Mouse (Mus musculus) midbrain, embryonic 14.5 days (tissue): Measurements from ENCODE around the gene Rcor1. TPM values are rescaled to one million over a fixed set of nuclear protein-coding genes. Genes with fewer than 3 reads are reported as not detected.

Experiments
- ATAC-seq: fragments of 200-750 bp; cut with Nextera tagmentation; 2 replicates; pipeline ENCODE4 v1.8.0; 2017; ENCODE audit warnings: moderate number of reproducible peaks, moderate library complexity; ENCODE audit not compliant: low FRiP score, low TSS enrichment
- DNase-seq: peaks from one replicate; pipeline ENCODE4 v3.0.0-alpha.2; 2015
- H3K27ac ChIP-seq: fragments of 300-500 bp; sonication (generic); replicated peaks from 2 replicates; pipeline ENCODE4 v1.5.1; 2014; ENCODE audit warnings: mild to moderate bottlenecking, low read depth, low read length, moderate library complexity
- H3K27me3 ChIP-seq: fragments of 300-500 bp; sonication (generic); 2 replicates; pipeline ENCODE4 v1.6.1; 2014; ENCODE audit warnings: low read length, control low read depth, mixed read lengths; ENCODE audit not compliant: control insufficient read depth, insufficient read depth
- H3K36me3 ChIP-seq: fragments of 300-500 bp; sonication (generic); 2 replicates; pipeline ENCODE4 v1.6.1; 2014; ENCODE audit warnings: low read length, control low read depth; ENCODE audit not compliant: control insufficient read depth, insufficient read depth
- H3K4me1 ChIP-seq: fragments of 300-500 bp; sonication (generic); 2 replicates; pipeline ENCODE4 v1.6.1; 2014; ENCODE audit warnings: mild to moderate bottlenecking, antibody characterized with exemption, low read length, control low read depth; ENCODE audit not compliant: control insufficient read depth, insufficient read depth
- H3K4me2 ChIP-seq: fragments of 300-500 bp; sonication (generic); 2 replicates; pipeline ENCODE4 v1.6.1; 2014; ENCODE audit warnings: mild to moderate bottlenecking, low read length, moderate library complexity
- H3K4me3 ChIP-seq: fragments of 300-500 bp; sonication (generic); replicated peaks from 2 replicates; pipeline ENCODE4 v1.5.1; 2014; ENCODE audit warnings: low read depth, low read length
- H3K9ac ChIP-seq: fragments of 300-500 bp; sonication (generic); replicated peaks from 2 replicates; pipeline ENCODE4 v1.6.1; 2014; ENCODE audit warnings: mild to moderate bottlenecking, low read length, moderate library complexity
- H3K9me3 ChIP-seq: fragments of 300-500 bp; sonication (generic); 2 replicates; pipeline ENCODE4 v1.6.1; 2016; ENCODE audit warnings: low read length, control low read depth, mixed read lengths; ENCODE audit not compliant: control insufficient read depth
- WGBS: fragments of 180-500 bp; shearing (Covaris S2); extraction: QIAGEN DNeasy Blood & Tissue Kit; methylation state at CpG from one replicate; pipeline ENCODE4 v1.1.7; 2014; 5-methylcytosine and 5-hydroxymethylcytosine counted together
- polyA plus RNA-seq: library from polyadenylated mRNA; unstranded; fragments of >200 nt; fragmentation: Nextera tagmentation; extraction: Ambion mirVana; gene quantifications from 2 replicates; pipeline ENCODE4 v1.2.1, GENCODE M21; 2014

The Rcor1 gene
- polyA plus RNA-seq, 1 experiment from 2014 or later: 7.6 TPM

GRCm38 (mm10) chr12:111137079-111137478 lies 97.9 kb downstream of the Rcor1 start:
- no peaks in the 10 kb centered on the region for H3K4me1 ChIP-seq
- ATAC-seq (no peak), DNase-seq (no peak)
- H3K9ac ChIP-seq: no peak overlapping the region
- H3K9me3 ChIP-seq: no peaks in the 10 kb centered on the region
- no peaks in the 10 kb centered on the region for H3K27me3 ChIP-seq
- no peaks in the 10 kb centered on the region for H3K36me3 ChIP-seq
- no peak overlapping the region for H3K4me2 ChIP-seq
- no peak overlapping the region for H3K4me3 ChIP-seq
- WGBS: 55% methylated on average over 2 of the region's 2 CpGs
- no peak overlapping the region for H3K27ac ChIP-seq

GRCm38 (mm10) chr12:111143005-111143508 lies 103.9 kb downstream of the Rcor1 start:
- no peaks in the 10 kb centered on the region for H3K27me3 ChIP-seq
- H3K4me3 ChIP-seq: 0 out of 2 replicates have a peak overlapping the region, but pooled peaks have one; percentile 0
- H3K4me1 ChIP-seq: peaks cover 20% of the 10 kb centered on the region
- no peaks in the 10 kb centered on the region for H3K36me3 ChIP-seq
- H3K4me2 ChIP-seq: peak overlapping the region; percentile 42
- peak overlapping the region; percentile 76 for H3K27ac ChIP-seq
- 6% methylated on average over 12 of the region's 12 CpGs for WGBS
- no peaks in the 10 kb centered on the region for H3K9me3 ChIP-seq
- ATAC-seq: peak; percentile 46; the same call in 1 of the 2 replicates
- DNase-seq: peak; percentile 76
- peak overlapping the region; percentile 37 for H3K9ac ChIP-seq

GRCm38 (mm10) chr12:111143509-111144063 lies 104.4 kb downstream of the Rcor1 start:
- H3K9ac ChIP-seq: peak overlapping the region; percentile 37

GRCm38 (mm10) chr12:111144598-111144997 lies 105.4 kb downstream of the Rcor1 start:
- H3K27ac ChIP-seq: no peak overlapping the region
- WGBS: 98% methylated on average over 2 of the region's 2 CpGs

More at GRCm38 (mm10) chr12:111143509-111144063, 104.4 kb downstream of the Rcor1 start:
- 59% methylated on average over 16 of the region's 16 CpGs for WGBS
- ATAC-seq (0 out of 2 replicates have a peak, but pooled peaks have one; percentile 20), DNase-seq (peak; percentile 27)
- Histone ChIP-seq H3K27me3 (no peaks in the 10 kb centered on the region), H3K27ac (peak overlapping the region; percentile 76), H3K4me3 (no peak overlapping the region), H3K4me2 (peak overlapping the region; percentile 42), H3K36me3 (no peaks in the 10 kb centered on the region), H3K4me1 (peaks cover 20% of the 10 kb centered on the region), H3K9me3 (no peaks in the 10 kb centered on the region)

GRCm38 (mm10) chr12:111145269-111145668 lies 106.1 kb downstream of the Rcor1 start:
- Histone ChIP-seq H3K27ac (0 out of 2 replicates have a peak overlapping the region, but pooled peaks have one; percentile 8), H3K4me1 (peaks cover 20% of the 10 kb centered on the region), H3K36me3 (no peaks in the 10 kb centered on the region), H3K4me3 (no peak overlapping the region), H3K27me3 (no peaks in the 10 kb centered on the region), H3K9ac (peak overlapping the region; percentile 20; the same call in 1 of the 2 replicates), H3K4me2 (no peak overlapping the region), H3K9me3 (no peaks in the 10 kb centered on the region)
- 56% methylated on average over 9 of the region's 9 CpGs for WGBS
- DNase-seq (peak; percentile 46), ATAC-seq (no peak)

More at GRCm38 (mm10) chr12:111144598-111144997, 105.4 kb downstream of the Rcor1 start:
- H3K4me3 ChIP-seq: no peak overlapping the region
- no peak overlapping the region for H3K9ac ChIP-seq
- ATAC-seq: no peak
- H3K36me3 ChIP-seq: no peaks in the 10 kb centered on the region
- no peaks in the 10 kb centered on the region for H3K9me3 ChIP-seq
- H3K4me2 ChIP-seq: no peak overlapping the region
- DNase-seq: no peak
- peaks cover 20% of the 10 kb centered on the region for H3K4me1 ChIP-seq
- no peaks in the 10 kb centered on the region for H3K27me3 ChIP-seq

GRCm38 (mm10) chr12:111149495-111150235 lies 110.5 kb downstream of the Rcor1 start:
- Histone ChIP-seq H3K36me3 (no peaks in the 10 kb centered on the region), H3K4me2 (no peak overlapping the region), H3K9ac (no peak overlapping the region), H3K9me3 (no peaks in the 10 kb centered on the region), H3K27me3 (no peaks in the 10 kb centered on the region), H3K4me3 (no peak overlapping the region), H3K4me1 (0 out of 2 replicates have a peak, but pooled peaks cover 6% of the 10 kb centered on the region), H3K27ac (no peak overlapping the region)
- WGBS: 69% methylated on average over 17 of the region's 17 CpGs
- DNase-seq: no peak
- no peak for ATAC-seq

- Histone ChIP-seq H3K27ac (no peak overlapping the region), H3K4me1 (0 out of 2 replicates have a peak, but pooled peaks cover 4% of the 10 kb centered on the region), H3K9ac (no peak overlapping the region), H3K27me3 (no peaks in the 10 kb centered on the region), H3K4me3 (no peak overlapping the region), H3K36me3 (no peaks in the 10 kb centered on the region), H3K9me3 (no peaks in the 10 kb centered on the region), H3K4me2 (no peak overlapping the region)
- DNase-seq: no peak
- 10% methylated on average over 6 of the region's 6 CpGs for WGBS
- ATAC-seq: no peak
Observed at GRCm38 (mm10) chr12:111150236-111150596, 111.1 kb downstream of the Rcor1 start.

GRCm38 (mm10) chr12:111151422-111152156 lies 112.4 kb downstream of the Rcor1 start:
- ATAC-seq (no peak), DNase-seq (no peak)
- Histone ChIP-seq H3K4me1 (no peaks in the 10 kb centered on the region), H3K36me3 (no peaks in the 10 kb centered on the region), H3K9me3 (no peaks in the 10 kb centered on the region), H3K4me3 (no peak overlapping the region), H3K27ac (no peak overlapping the region), H3K4me2 (no peak overlapping the region), H3K27me3 (no peaks in the 10 kb centered on the region), H3K9ac (no peak overlapping the region)
- 87% methylated on average over 5 of the region's 5 CpGs for WGBS
